Mouse (Mus musculus): ENCODE results near the gene Khsrp. TPM values are rescaled to one million over a fixed set of nuclear protein-coding genes. Genes with fewer than 3 reads are reported as not detected.

The Khsrp gene
- polyA plus RNA-seq, 1 experiment from 2014 or later: 46.0 TPM

- Histone ChIP-seq H3K4me3 (no peak overlapping the region), H3K9me3 (no peaks in the 10 kb centered on the region), H3K4me1 (peaks cover 6% of the 10 kb centered on the region), H3K4me2 (replicated peaks) (no peak overlapping the region), H3K36me3 (no peaks in the 10 kb centered on the region), H3K9ac (no peak overlapping the region), H3K27me3 (no peaks in the 10 kb centered on the region), H3K27ac (no peak overlapping the region)
- no peak for ATAC-seq (ENCODE audit: low FRiP score, low read depth)
- 21% methylated on average over 6 of the region's 8 CpGs for WGBS
Measured at GRCm38 (mm10) chr17:56979524-56979923, 51.8 kb downstream of the Khsrp start.

GRCm38 (mm10) chr17:56976531-56977390 is 54.6 kb downstream of the Khsrp start:
- H3K9ac ChIP-seq: no peak overlapping the region
- ATAC-seq (ENCODE audit: low FRiP score, low read depth): no peak
- H3K4me2 ChIP-seq (replicated peaks): no peak overlapping the region
- no peak overlapping the region for H3K27ac ChIP-seq
- 0 out of 2 replicates have a peak, but pooled peaks cover 2% of the 10 kb centered on the region for H3K27me3 ChIP-seq
- H3K4me3 ChIP-seq: no peak overlapping the region
- H3K36me3 ChIP-seq: no peaks in the 10 kb centered on the region
- no peaks in the 10 kb centered on the region for H3K9me3 ChIP-seq
- 80% methylated on average over 8 of the region's 8 CpGs for WGBS
- peaks cover 6% of the 10 kb centered on the region for H3K4me1 ChIP-seq

GRCm38 (mm10) chr17:56975391-56975790 is 55.9 kb downstream of the Khsrp start:
- Histone ChIP-seq H3K27ac (no peak overlapping the region), H3K9ac (no peak overlapping the region), H3K4me2 (replicated peaks) (no peak overlapping the region), H3K4me3 (no peak overlapping the region), H3K36me3 (no peaks in the 10 kb centered on the region), H3K9me3 (no peaks in the 10 kb centered on the region), H3K4me1 (peaks cover 6% of the 10 kb centered on the region), H3K27me3 (peaks cover 3% of the 10 kb centered on the region; the same call in 1 of the 2 replicates)
- ATAC-seq (ENCODE audit: low FRiP score, low read depth): no peak
- WGBS: 82% methylated on average over 3 of the region's 3 CpGs

DNA sequence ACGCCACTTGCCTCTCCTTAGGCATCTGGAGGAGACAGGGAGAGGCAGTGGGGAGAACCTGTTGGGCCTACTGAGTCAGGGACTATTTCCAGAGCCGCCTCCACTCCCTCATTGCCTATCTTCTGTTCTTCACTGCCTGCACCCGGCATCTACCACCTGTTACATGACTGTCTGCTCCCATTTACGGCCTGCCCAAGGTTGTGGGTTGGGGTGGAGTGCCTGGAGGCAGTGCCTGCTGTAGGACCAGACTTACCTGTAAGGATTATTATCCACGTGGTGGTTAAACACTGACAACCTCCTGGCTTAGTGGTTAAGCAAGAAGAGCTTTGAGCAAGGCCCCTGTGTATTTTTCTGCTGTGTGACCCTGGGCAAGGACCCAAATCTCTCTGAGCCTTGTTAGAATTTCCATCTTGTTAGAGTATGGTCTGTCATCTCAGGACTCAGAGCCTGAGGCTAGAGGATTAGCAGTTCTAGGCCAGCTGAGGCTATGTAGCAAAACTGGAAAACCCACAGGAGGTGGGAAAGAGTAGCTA is 56.5 kb downstream of the Khsrp start:
- Histone ChIP-seq H3K9me3 (no peaks in the 10 kb centered on the region), H3K27ac (no peak overlapping the region), H3K36me3 (no peaks in the 10 kb centered on the region), H3K4me2 (replicated peaks) (no peak overlapping the region), H3K27me3 (peaks cover 9% of the 10 kb centered on the region; the same call in 1 of the 2 replicates), H3K4me3 (no peak overlapping the region), H3K4me1 (peaks cover 6% of the 10 kb centered on the region), H3K9ac (no peak overlapping the region)
- no peak for ATAC-seq (ENCODE audit: low FRiP score, low read depth)
- WGBS: 57% methylated on average over 5 of the region's 5 CpGs

DNA sequence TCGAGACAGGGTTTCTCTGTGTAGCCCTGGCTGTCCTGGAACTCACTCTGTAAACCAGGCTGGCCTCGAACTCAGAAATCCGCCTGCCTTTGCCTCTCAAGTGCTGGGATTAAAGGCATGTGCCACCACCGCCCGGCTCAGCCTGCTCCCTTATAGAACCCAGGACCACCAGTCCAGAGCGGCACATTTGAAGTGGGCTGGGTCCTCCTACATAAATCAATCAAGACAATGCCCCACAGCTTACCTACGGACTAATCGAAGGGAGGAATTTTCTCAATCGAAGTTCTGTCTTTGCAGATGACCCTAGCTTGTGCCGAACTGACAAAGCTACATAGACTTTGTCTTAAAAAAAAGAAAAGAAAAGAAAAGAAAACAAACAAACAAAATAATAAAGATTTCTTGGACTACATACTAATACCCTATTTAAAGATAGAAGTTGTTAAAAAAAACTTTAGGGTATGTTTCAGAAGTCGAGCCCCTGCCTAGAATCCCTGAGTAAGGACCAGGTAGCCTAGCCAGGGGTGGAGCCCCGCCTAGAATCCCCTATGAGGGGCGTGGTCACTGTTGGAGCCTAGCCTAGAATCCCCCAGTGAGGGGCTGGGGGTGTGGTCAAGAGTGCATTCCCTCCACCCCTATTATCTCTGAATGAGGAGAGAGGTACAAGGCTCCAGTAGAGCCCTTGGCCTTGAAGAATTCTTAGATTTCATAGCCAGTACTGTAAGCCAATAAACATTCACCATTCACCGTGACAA is 57.2 kb downstream of the Khsrp start:
- Histone ChIP-seq H3K4me2 (replicated peaks) (no peak overlapping the region), H3K4me1 (peaks cover 2% of the 10 kb centered on the region), H3K9me3 (no peaks in the 10 kb centered on the region), H3K9ac (no peak overlapping the region), H3K27me3 (peaks cover 9% of the 10 kb centered on the region; the same call in 1 of the 2 replicates), H3K27ac (no peak overlapping the region), H3K36me3 (no peaks in the 10 kb centered on the region), H3K4me3 (no peak overlapping the region)
- 60% methylated on average over 13 of the region's 14 CpGs for WGBS
- no peak for ATAC-seq (ENCODE audit: low FRiP score, low read depth)

Other genes with a start within 250 kb of the Khsrp start
- 4.5 and 4.9 TPM in 2 replicates for gene Rfx2, start 200.5 kb downstream of the Khsrp start, polyA plus RNA-seq (2015; fragmentation: Nextera tagmentation; extraction: Ambion mirVana)
- gene Acsbg2, start 157.1 kb downstream of the Khsrp start, polyA plus RNA-seq (2015; fragmentation: Nextera tagmentation; extraction: Ambion mirVana): not detected in 2 replicates
- 0.29 and 0.47 TPM in 2 replicates for gene 1700061G19Rik, start 156.0 kb downstream of the Khsrp start, polyA plus RNA-seq (2015; fragmentation: Nextera tagmentation; extraction: Ambion mirVana)
- gene Mllt1, start 96.1 kb downstream of the Khsrp start, polyA plus RNA-seq (2015; fragmentation: Nextera tagmentation; extraction: Ambion mirVana): 63.3 and 74.1 TPM in 2 replicates
- gene Acer1, start 49.4 kb downstream of the Khsrp start, polyA plus RNA-seq (2015; fragmentation: Nextera tagmentation; extraction: Ambion mirVana): not detected in 2 replicates
- 157 and 163 TPM in 2 replicates for gene Clpp, start 41.2 kb downstream of the Khsrp start, polyA plus RNA-seq (2015; fragmentation: Nextera tagmentation; extraction: Ambion mirVana)
- 41.7 and 44.4 TPM in 2 replicates for gene Alkbh7, start 34.2 kb downstream of the Khsrp start, polyA plus RNA-seq (2015; fragmentation: Nextera tagmentation; extraction: Ambion mirVana)
- gene Pspn, start 31.5 kb downstream of the Khsrp start, polyA plus RNA-seq (2015; fragmentation: Nextera tagmentation; extraction: Ambion mirVana): not detected in 2 replicates
- gene Gtf2f1, start 20.2 kb downstream of the Khsrp start, polyA plus RNA-seq (2015; fragmentation: Nextera tagmentation; extraction: Ambion mirVana): 61.0 and 61.5 TPM in 2 replicates
- 0.32 TPM in 1 of 2 replicates, not detected in the other for gene Gm17949, start 20.1 kb downstream of the Khsrp start, polyA plus RNA-seq (2015; fragmentation: Nextera tagmentation; extraction: Ambion mirVana)
- not detected in 2 replicates for gene Slc25a41, start 10.1 kb upstream of the Khsrp start, polyA plus RNA-seq (2015; fragmentation: Nextera tagmentation; extraction: Ambion mirVana)
- gene Crb3, start 27.6 kb upstream of the Khsrp start, polyA plus RNA-seq (2015; fragmentation: Nextera tagmentation; extraction: Ambion mirVana): 1.7 and 2.9 TPM in 2 replicates
- gene Slc25a23, start 28.3 kb upstream of the Khsrp start, polyA plus RNA-seq (2015; fragmentation: Nextera tagmentation; extraction: Ambion mirVana): 5.5 and 6.5 TPM in 2 replicates
- gene Dennd1c, start 47.0 kb upstream of the Khsrp start, polyA plus RNA-seq (2015; fragmentation: Nextera tagmentation; extraction: Ambion mirVana): 1.1 TPM in 2 replicates
- 16.3 and 17.5 TPM in 2 replicates for gene Tubb4a, start 56.3 kb upstream of the Khsrp start, polyA plus RNA-seq (2015; fragmentation: Nextera tagmentation; extraction: Ambion mirVana)
- gene Tnfsf9, start 73.8 kb upstream of the Khsrp start, polyA plus RNA-seq (2015; fragmentation: Nextera tagmentation; extraction: Ambion mirVana): 9.2 and 10.9 TPM in 2 replicates
- not detected in 2 replicates for gene Cd70, start 118.3 kb upstream of the Khsrp start, polyA plus RNA-seq (2015; fragmentation: Nextera tagmentation; extraction: Ambion mirVana)
- 0.20 TPM in 1 of 2 replicates, not detected in the other for gene Tnfsf14, start 162.7 kb upstream of the Khsrp start, polyA plus RNA-seq (2015; fragmentation: Nextera tagmentation; extraction: Ambion mirVana)
- 0.31 and 0.59 TPM in 2 replicates for gene C3, start 196.6 kb upstream of the Khsrp start, polyA plus RNA-seq (2015; fragmentation: Nextera tagmentation; extraction: Ambion mirVana)
- gene Gpr108, start 216.9 kb upstream of the Khsrp start, polyA plus RNA-seq (2015; fragmentation: Nextera tagmentation; extraction: Ambion mirVana): 34.5 and 36.5 TPM in 2 replicates
- 28.8 and 38.1 TPM in 2 replicates for gene Trip10, start 217.9 kb upstream of the Khsrp start, polyA plus RNA-seq (2015; fragmentation: Nextera tagmentation; extraction: Ambion mirVana)
- 2.1 and 2.7 TPM in 2 replicates for gene Vav1, start 247.6 kb upstream of the Khsrp start, polyA plus RNA-seq (2015; fragmentation: Nextera tagmentation; extraction: Ambion mirVana)